Mouse (Mus musculus) brain, embryonic 18.5 days (tissue): ENCODE results near the gene Batf3.

Source experiments
- DNase-seq: peaks from one replicate; pipeline ENCODE4 v3.0.0-alpha.2; 2012; ENCODE audit warnings: low read depth, low spot score

The Batf3 gene

GRCm38 (mm10) chr1:191097802-191098747 is at the start of gene Batf3:
Gene Batf3 (plus strand): TSS chr1:191097847.
- no peak for DNase-seq

GRCm38 (mm10) chr1:191053555-191053954 is 44.1 kb upstream of the Batf3 start:
- DNase-seq, result no peak

- DNase-seq, result no peak
Measured at GRCm38 (mm10) chr1:191054870-191055532, 42.6 kb upstream of the Batf3 start.

- DNase-seq, result no peak
Measured at GRCm38 (mm10) chr1:191055533-191055873, 42.1 kb upstream of the Batf3 start.

- DNase-seq, result no peak
Measured at GRCm38 (mm10) chr1:191057461-191057860, 40.2 kb upstream of the Batf3 start.

- no peak for DNase-seq
Measured at GRCm38 (mm10) chr1:191062241-191062780, 35.3 kb upstream of the Batf3 start.

GRCm38 (mm10) chr1:191062781-191063485 is 34.7 kb upstream of the Batf3 start, which contains the start of the genes Tatdn3 and Nsl1:
Gene Tatdn3 (minus strand): TSS chr1:191062932.
Gene Nsl1 (plus strand): TSS chr1:191063012.
- peak; percentile 71 for DNase-seq

GRCm38 (mm10) chr1:191063700-191064099 is 33.9 kb upstream of the Batf3 start:
- no peak for DNase-seq

GRCm38 (mm10) chr1:191064535-191064934 is 33.1 kb upstream of the Batf3 start:
- no peak for DNase-seq

GRCm38 (mm10) chr1:191065188-191065587 is 32.5 kb upstream of the Batf3 start:
- DNase-seq, result no peak

GRCm38 (mm10) chr1:191068377-191068776 is 29.3 kb upstream of the Batf3 start:
- DNase-seq, result no peak

GRCm38 (mm10) chr1:191070259-191070658 is 27.4 kb upstream of the Batf3 start:
- DNase-seq, result no peak

GRCm38 (mm10) chr1:191071613-191072012 is 26.0 kb upstream of the Batf3 start:
- no peak for DNase-seq

GRCm38 (mm10) chr1:191072329-191072913 is 25.2 kb upstream of the Batf3 start:
- DNase-seq, result no peak

- no peak for DNase-seq
Measured at GRCm38 (mm10) chr1:191073001-191073400, 24.6 kb upstream of the Batf3 start.

GRCm38 (mm10) chr1:191073486-191073885 is 24.2 kb upstream of the Batf3 start:
- DNase-seq, result no peak

- no peak for DNase-seq
Measured at GRCm38 (mm10) chr1:191075199-191075883, 22.3 kb upstream of the Batf3 start.

- DNase-seq, result no peak
Measured at GRCm38 (mm10) chr1:191083230-191083629, 14.4 kb upstream of the Batf3 start.

- DNase-seq, result no peak
Measured at GRCm38 (mm10) chr1:191084951-191085559, 12.6 kb upstream of the Batf3 start.

GRCm38 (mm10) chr1:191085597-191085996 is 12.1 kb upstream of the Batf3 start:
- DNase-seq, result no peak
